Mouse (Mus musculus): ENCODE results near the gene Dock2. TPM values are rescaled to one million over a fixed set of nuclear protein-coding genes. Genes with fewer than 3 reads are reported as not detected.
A peak's percentile ranks its signal among the peaks of the same experiment; 100 is the strongest.
"Not testable (repeated sequence)": the region's sequence is repeated elsewhere in the genome, so short reads cannot be mapped to it uniquely, and the experiment has no call there.

Dock2 gene
- polyA plus RNA-seq (2012; rRNA removed), result 35.9 and 38.5 TPM in 2 replicates

DNA sequence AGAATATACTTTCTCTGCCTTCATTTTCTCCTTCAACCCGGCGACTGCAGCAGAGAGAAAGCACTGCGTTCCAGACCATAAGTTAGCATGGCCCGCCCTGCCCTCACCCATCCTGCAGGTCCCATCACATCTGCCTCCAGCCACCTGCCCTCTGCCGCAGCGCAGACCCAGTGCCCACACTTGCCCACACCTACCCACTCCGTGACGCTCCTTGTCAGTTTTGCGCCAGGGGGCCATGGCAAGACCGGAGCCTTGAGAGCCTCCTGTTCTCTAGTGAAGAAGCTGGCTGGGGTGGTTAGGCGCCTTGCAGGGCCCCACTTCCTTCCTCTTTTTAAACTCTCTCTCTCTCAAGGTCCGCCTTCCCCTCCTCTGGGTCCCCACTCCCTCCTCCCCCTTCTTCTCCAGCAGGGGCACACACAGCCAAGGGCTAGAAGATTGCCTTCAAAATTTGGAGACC lies at the start of gene Dock2:
Gene Dock2, minus strand, starts transcription at position 306 of the 457 bp plus-strand sequence.
- 8% methylated on average over 12 of the region's 12 CpGs for WGBS
- H3K27me3 ChIP-seq (ENCODE audit: control insufficient read depth, insufficient read depth, low read length), result no peaks in the 10 kb centered on the region
- peak within 1 kb of the TSS; percentile 96 for H3K27ac ChIP-seq (ENCODE audit: insufficient read depth, low read length)
- TF ChIP-seq CTCF (IDR thresholded peaks at IDR 0.05; ENCODE audit: extremely low read depth, insufficient read depth, insufficient read length, insufficient replicate concordance) (no peak), POLR2A (IDR thresholded peaks at IDR 0.05; ENCODE audit: low read depth, low read length) (peak; percentile 82)
- peak; percentile 70 to 77 for DNase-seq (ENCODE audit: low read depth in 1 of 2, low spot score in 2 of 2)
- H3K4me1 ChIP-seq (ENCODE audit: control insufficient read depth, insufficient read depth, insufficient read length), result peaks cover 29% of the 10 kb centered on the region
- H3K36me3 ChIP-seq (ENCODE audit: control insufficient read depth, insufficient read depth, low read length), result no peaks in the 10 kb centered on the region; the same call in 1 of the 2 replicates
- H3K4me3 ChIP-seq (ENCODE audit: extremely low read depth, insufficient read depth, insufficient read length), result peak within 1 kb of the TSS; percentile 79

DNA sequence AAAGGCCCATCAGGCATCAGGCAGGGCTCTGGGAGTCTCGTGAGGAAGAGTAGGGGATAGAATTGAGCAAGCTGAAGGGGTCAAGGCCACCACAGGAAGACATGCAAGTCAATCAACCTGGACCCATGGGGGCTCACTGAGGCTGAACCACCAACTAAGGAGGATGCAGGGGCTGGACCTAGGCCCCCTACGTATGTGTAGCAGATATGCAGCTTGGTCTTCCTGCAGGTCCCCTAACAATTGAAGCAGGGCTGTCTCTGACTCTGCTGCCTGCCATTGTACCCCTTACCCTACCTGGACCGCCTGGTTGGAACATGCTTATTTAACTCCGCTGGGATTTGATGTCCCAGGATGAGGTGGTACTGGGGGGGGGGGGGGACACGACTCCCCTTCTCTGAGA lies 49.0 kb upstream of the Dock2 start:
- Histone ChIP-seq H3K4me3 (ENCODE audit: extremely low read depth, insufficient read depth, insufficient read length) (peak overlapping the region; percentile 14; the same call in 1 of the 2 replicates), H3K27me3 (ENCODE audit: control insufficient read depth, insufficient read depth, low read length) (no peaks in the 10 kb centered on the region), H3K4me1 (ENCODE audit: control insufficient read depth, insufficient read depth, insufficient read length) (peaks cover 5% of the 10 kb centered on the region; the same call in 1 of the 2 replicates), H3K36me3 (ENCODE audit: control insufficient read depth, insufficient read depth, low read length) (peaks cover 6% of the 10 kb centered on the region), H3K27ac (ENCODE audit: insufficient read depth, low read length) (no peak overlapping the region)
- TF ChIP-seq CTCF (IDR thresholded peaks at IDR 0.05; ENCODE audit: extremely low read depth, insufficient read depth, insufficient read length, insufficient replicate concordance), result no peak
- TF ChIP-seq POLR2A (IDR thresholded peaks at IDR 0.05; ENCODE audit: low read depth, low read length), result no peak
- no peak for DNase-seq (ENCODE audit: low read depth in 1 of 2, low spot score in 2 of 2)
- WGBS, result 16% methylated on average over 5 of the region's 5 CpGs

- H3K4me1 ChIP-seq (ENCODE audit: control insufficient read depth, insufficient read depth, insufficient read length), result peaks cover 4% of the 10 kb centered on the region; the same call in 1 of the 2 replicates
- DNase-seq (ENCODE audit: low read depth in 1 of 2, low spot score in 2 of 2), result no peak
- H3K27me3 ChIP-seq (ENCODE audit: control insufficient read depth, insufficient read depth, low read length), result no peaks in the 10 kb centered on the region
- no peak overlapping the region for H3K4me3 ChIP-seq (ENCODE audit: extremely low read depth, insufficient read depth, insufficient read length)
- peaks cover 12% of the 10 kb centered on the region for H3K36me3 ChIP-seq (ENCODE audit: control insufficient read depth, insufficient read depth, low read length)
- 92% methylated on average over 3 of the region's 3 CpGs for WGBS
- H3K27ac ChIP-seq (ENCODE audit: insufficient read depth, low read length), result no peak overlapping the region
- TF ChIP-seq CTCF (IDR thresholded peaks at IDR 0.05; ENCODE audit: extremely low read depth, insufficient read depth, insufficient read length, insufficient replicate concordance) (no peak), POLR2A (IDR thresholded peaks at IDR 0.05; ENCODE audit: low read depth, low read length) (no peak)
Measured at GRCm38 (mm10) chr11:34827803-34828202, 44.1 kb upstream of the Dock2 start.

GRCm38 (mm10) chr11:34826940-34827339 lies 43.2 kb upstream of the Dock2 start:
- Histone ChIP-seq H3K4me1 (ENCODE audit: control insufficient read depth, insufficient read depth, insufficient read length) (no peaks in the 10 kb centered on the region; the same call in 1 of the 2 replicates), H3K27ac (ENCODE audit: insufficient read depth, low read length) (no peak overlapping the region), H3K4me3 (ENCODE audit: extremely low read depth, insufficient read depth, insufficient read length) (no peak overlapping the region), H3K36me3 (ENCODE audit: control insufficient read depth, insufficient read depth, low read length) (peaks cover 15% of the 10 kb centered on the region), H3K27me3 (ENCODE audit: control insufficient read depth, insufficient read depth, low read length) (no peaks in the 10 kb centered on the region)
- TF ChIP-seq CTCF (IDR thresholded peaks at IDR 0.05; ENCODE audit: extremely low read depth, insufficient read depth, insufficient read length, insufficient replicate concordance) (no peak), POLR2A (IDR thresholded peaks at IDR 0.05; ENCODE audit: low read depth, low read length) (no peak)
- no peak for DNase-seq (ENCODE audit: low read depth in 1 of 2, low spot score in 2 of 2)
- WGBS, result 80% methylated on average over 2 of the region's 2 CpGs

DNA sequence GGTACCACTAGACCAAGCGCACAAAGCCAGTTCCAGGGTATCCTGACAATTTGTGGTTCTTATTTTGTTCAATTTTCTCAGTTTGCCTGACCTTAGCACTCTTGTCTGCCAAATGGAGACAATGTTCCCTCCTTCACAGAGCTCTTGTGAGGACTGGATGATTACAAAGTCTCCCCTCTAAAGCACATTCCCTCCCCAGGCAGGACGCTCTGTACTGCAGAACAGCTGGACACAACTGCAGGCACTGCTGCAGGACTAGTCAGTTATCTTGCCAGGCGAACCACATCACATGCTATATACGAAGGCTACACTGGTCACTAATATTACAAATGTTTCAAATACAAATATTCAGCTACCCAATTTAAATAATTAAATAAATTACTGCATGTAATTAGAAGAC lies 41.1 kb upstream of the Dock2 start:
- Histone ChIP-seq H3K4me3 (ENCODE audit: extremely low read depth, insufficient read depth, insufficient read length) (no peak overlapping the region), H3K27ac (ENCODE audit: insufficient read depth, low read length) (no peak overlapping the region), H3K27me3 (ENCODE audit: control insufficient read depth, insufficient read depth, low read length) (no peaks in the 10 kb centered on the region), H3K36me3 (ENCODE audit: control insufficient read depth, insufficient read depth, low read length) (peaks cover 13% of the 10 kb centered on the region), H3K4me1 (ENCODE audit: control insufficient read depth, insufficient read depth, insufficient read length) (no peaks in the 10 kb centered on the region; the same call in 1 of the 2 replicates)
- 93% methylated on average over 4 of the region's 4 CpGs for WGBS
- DNase-seq (ENCODE audit: low read depth in 1 of 2, low spot score in 2 of 2), result no peak
- no peak for TF ChIP-seq POLR2A (IDR thresholded peaks at IDR 0.05; ENCODE audit: low read depth, low read length)
- no peak for TF ChIP-seq CTCF (IDR thresholded peaks at IDR 0.05; ENCODE audit: extremely low read depth, insufficient read depth, insufficient read length, insufficient replicate concordance)

GRCm38 (mm10) chr11:34814767-34815166 lies 31.1 kb upstream of the Dock2 start:
- Histone ChIP-seq H3K36me3 (ENCODE audit: control insufficient read depth, insufficient read depth, low read length) (peaks cover 13% of the 10 kb centered on the region), H3K27me3 (ENCODE audit: control insufficient read depth, insufficient read depth, low read length) (no peaks in the 10 kb centered on the region), H3K4me3 (ENCODE audit: extremely low read depth, insufficient read depth, insufficient read length) (no peak overlapping the region), H3K27ac (ENCODE audit: insufficient read depth, low read length) (no peak overlapping the region), H3K4me1 (ENCODE audit: control insufficient read depth, insufficient read depth, insufficient read length) (no peaks in the 10 kb centered on the region)
- WGBS, result 14% methylated on average over 2 of the region's 2 CpGs
- TF ChIP-seq CTCF (IDR thresholded peaks at IDR 0.05; ENCODE audit: extremely low read depth, insufficient read depth, insufficient read length, insufficient replicate concordance) (no peak), POLR2A (IDR thresholded peaks at IDR 0.05; ENCODE audit: low read depth, low read length) (no peak)
- peak in 1 of 2 experiments; percentile 17 for DNase-seq (ENCODE audit: low read depth in 1 of 2, low spot score in 2 of 2)

- H3K27ac ChIP-seq (ENCODE audit: insufficient read depth, low read length), result no peak overlapping the region
- H3K27me3 ChIP-seq (ENCODE audit: control insufficient read depth, insufficient read depth, low read length), result no peaks in the 10 kb centered on the region
- peaks cover 13% of the 10 kb centered on the region for H3K36me3 ChIP-seq (ENCODE audit: control insufficient read depth, insufficient read depth, low read length)
- no peaks in the 10 kb centered on the region for H3K4me1 ChIP-seq (ENCODE audit: control insufficient read depth, insufficient read depth, insufficient read length)
- H3K4me3 ChIP-seq (ENCODE audit: extremely low read depth, insufficient read depth, insufficient read length), result no peak overlapping the region
- 96% methylated on average over 6 of the region's 6 CpGs for WGBS
- TF ChIP-seq POLR2A (IDR thresholded peaks at IDR 0.05; ENCODE audit: low read depth, low read length) (no peak), CTCF (IDR thresholded peaks at IDR 0.05; ENCODE audit: extremely low read depth, insufficient read depth, insufficient read length, insufficient replicate concordance) (no peak)
- DNase-seq (ENCODE audit: low read depth in 1 of 2, low spot score in 2 of 2), result no peak
Measured at GRCm38 (mm10) chr11:34814319-34814718, 30.6 kb upstream of the Dock2 start.

DNA sequence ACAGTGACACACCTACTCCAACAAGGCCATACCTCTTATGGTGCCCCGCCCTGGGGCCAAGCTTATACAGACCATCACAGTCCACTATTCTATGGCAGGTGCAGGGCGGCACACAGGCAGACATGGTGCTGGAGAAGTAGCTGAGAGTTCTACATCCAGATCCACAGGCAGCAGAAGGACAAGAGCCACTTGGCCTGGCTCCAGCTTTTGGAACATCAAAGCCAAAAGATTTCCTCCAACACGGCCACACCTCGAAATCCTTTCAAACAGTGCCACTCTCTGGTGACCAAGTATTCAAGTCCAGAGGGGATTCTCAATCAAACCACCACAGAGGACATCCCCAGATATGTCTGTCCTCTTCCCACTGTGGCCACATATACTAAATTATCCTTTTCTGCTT lies 21.3 kb upstream of the Dock2 start:
- WGBS, result 84% methylated on average over 4 of the region's 4 CpGs
- H3K4me1 ChIP-seq (ENCODE audit: control insufficient read depth, insufficient read depth, insufficient read length); H3K27me3 ChIP-seq (ENCODE audit: control insufficient read depth, insufficient read depth, low read length); DNase-seq (ENCODE audit: low read depth in 1 of 2, low spot score in 2 of 2); H3K27ac ChIP-seq (ENCODE audit: insufficient read depth, low read length); H3K4me3 ChIP-seq (ENCODE audit: extremely low read depth, insufficient read depth, insufficient read length); H3K36me3 ChIP-seq (ENCODE audit: control insufficient read depth, insufficient read depth, low read length): not testable (repeated sequence)

DNA sequence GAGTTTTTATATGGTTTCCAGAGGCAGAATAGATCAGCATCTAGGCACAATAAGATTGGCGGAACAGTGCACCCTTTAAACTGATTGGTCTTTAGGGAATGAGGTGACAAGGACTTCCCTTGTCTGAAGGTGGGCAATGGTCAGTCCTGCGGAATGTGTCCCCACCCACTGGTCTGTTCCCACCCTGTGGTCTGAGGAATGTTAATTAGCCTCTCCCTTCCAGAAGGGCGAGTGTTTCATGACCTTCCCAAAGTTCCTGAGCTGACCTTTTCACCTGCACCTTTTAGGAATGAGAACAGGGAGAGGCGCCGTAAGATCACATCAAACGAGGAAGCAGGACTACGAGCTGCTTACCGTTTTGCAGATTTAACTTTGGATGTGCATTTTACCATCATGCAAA lies 14.4 kb upstream of the Dock2 start:
- not testable (repeated sequence) for H3K36me3 ChIP-seq (ENCODE audit: control insufficient read depth, insufficient read depth, low read length); H3K27me3 ChIP-seq (ENCODE audit: control insufficient read depth, insufficient read depth, low read length)
- WGBS, result 86% methylated on average over 8 of the region's 8 CpGs

More for the DNA sequence above, 14.4 kb upstream of the Dock2 start:
- DNase-seq (ENCODE audit: low read depth in 1 of 2, low spot score in 2 of 2); H3K27ac ChIP-seq (ENCODE audit: insufficient read depth, low read length); H3K4me1 ChIP-seq (ENCODE audit: control insufficient read depth, insufficient read depth, insufficient read length); H3K4me3 ChIP-seq (ENCODE audit: extremely low read depth, insufficient read depth, insufficient read length): not testable (repeated sequence)

Data from spleen, adult 2 months (tissue).